ENCODE assay signal across 11 mouse cellular contexts in the genomic region with DNA sequence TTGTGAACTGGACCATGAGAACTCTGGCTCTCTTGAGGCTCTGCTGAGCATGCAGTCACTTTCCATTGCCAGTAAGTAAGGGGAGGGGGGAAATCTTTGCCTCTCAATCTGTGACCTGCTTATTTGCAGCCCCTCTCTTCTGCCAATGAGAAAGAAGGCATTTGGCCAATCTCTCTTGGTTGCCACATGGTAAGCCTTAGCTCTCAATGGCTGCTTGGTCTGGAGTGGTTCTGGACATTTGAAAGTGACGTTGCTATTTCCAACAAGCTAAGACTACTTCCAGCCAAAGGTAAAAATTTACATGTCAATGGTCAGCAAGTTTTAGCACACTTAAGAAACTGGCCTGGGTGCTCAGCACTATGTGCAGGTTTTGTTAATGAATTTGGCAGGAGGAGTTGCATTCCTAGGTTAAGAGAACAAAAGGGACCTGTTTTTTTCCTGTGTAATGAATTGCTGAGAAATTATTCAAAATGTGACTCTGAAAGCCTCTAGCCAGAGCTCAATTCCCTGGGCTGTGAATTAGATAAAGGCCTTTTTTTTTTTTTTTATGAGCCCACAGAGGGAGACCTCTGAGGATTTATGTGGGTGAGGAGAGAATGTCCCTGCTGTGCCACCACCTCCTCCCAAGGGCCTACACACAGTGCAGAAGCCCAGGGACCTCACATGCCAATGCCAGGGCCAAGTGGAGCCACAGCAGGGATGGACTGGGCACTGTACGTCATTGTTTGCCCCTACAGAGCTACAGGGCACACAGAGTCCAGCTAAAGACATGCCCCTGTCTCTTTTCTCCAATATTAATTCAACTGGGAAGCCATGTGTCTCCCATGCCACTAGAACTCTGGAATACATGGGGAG.
A peak's percentile ranks its signal among the peaks of the same experiment; 100 is the strongest.
DNase-seq lines count a peak whose midpoint lies in the region; ATAC-seq lines count a peak whose summit lies in the region.
"Had no signal": no experiment of that assay in that cellular context is flagged by ENCODE, and none has a peak within 500 bp of the region (broad histone marks: within the 10 kb centered on the region; RNA-seq: fewer than 3 reads in every experiment).

No protein-coding gene starts in this region.

- no peaks in the 10 kb centered on the region; the same call in 1 of the 2 replicates for H3K9me3 ChIP-seq in kidney, embryonic 15.5 days (replicated peaks)
- no peaks in the 10 kb centered on the region for H3K9me3 ChIP-seq in hindbrain, embryonic 16.5 days (ENCODE audit: control insufficient read depth, low read length)
- H3K9me3 ChIP-seq: limb, embryonic 12.5 days had no signal

- peak; percentile 18 for DNase-seq in cerebellum, adult 11-12 months
- DNase-seq in cerebellum, postnatal 36 days, result no peak
- peak; percentile 25 for DNase-seq in kidney, adult 18-20 months
- peak; percentile 67 for DNase-seq in ES-CJ7 (ENCODE audit: low read depth, low spot score)
- DNase-seq in embryo, embryonic 10 days (ENCODE audit: low spot score), result no peak

- no peak overlapping the region for H3K9ac ChIP-seq in kidney, embryonic 15.5 days
- H3K9ac ChIP-seq in hindbrain, embryonic 16.5 days (ENCODE audit: low read depth, low read length), result no peak overlapping the region
- H3K9ac ChIP-seq: limb, embryonic 12.5 days had no signal

- no peak overlapping the region for H3K4me3 ChIP-seq in kidney, embryonic 15.5 days (replicated peaks)
- no peak overlapping the region for H3K4me3 ChIP-seq in hindbrain, embryonic 16.5 days (ENCODE audit: low read length)
- H3K4me3 ChIP-seq: limb, embryonic 12.5 days; myocyte had no signal

- no peaks in the 10 kb centered on the region for H3K27me3 ChIP-seq in kidney, embryonic 15.5 days
- H3K27me3 ChIP-seq in hindbrain, embryonic 16.5 days (replicated peaks; ENCODE audit: control insufficient read depth, insufficient read depth, low read length), result no peaks in the 10 kb centered on the region
- H3K27me3 ChIP-seq: limb, embryonic 12.5 days had no signal

- no peak for ATAC-seq in kidney, embryonic 15.5 days (replicated peaks; ENCODE audit: low FRiP score)
- peak; percentile 90 for ATAC-seq in hindbrain, embryonic 16.5 days
- no peak for ATAC-seq in erythroblast, adult 5-6 weeks (replicated peaks; ENCODE audit: low FRiP score, poor library complexity, severe bottlenecking)
- ATAC-seq: inflammation-experienced regulatory T-cells, adult 6 months had no signal

- H3K36me3 ChIP-seq in kidney, embryonic 15.5 days, result no peaks in the 10 kb centered on the region
- H3K36me3 ChIP-seq in hindbrain, embryonic 16.5 days (ENCODE audit: control insufficient read depth, insufficient read depth, low read length), result no peaks in the 10 kb centered on the region
- H3K36me3 ChIP-seq: limb, embryonic 12.5 days had no signal

- 72% methylated on average over 2 of the region's 2 CpGs for WGBS in kidney, embryonic 15.5 days
- 48% methylated on average over 2 of the region's 2 CpGs for WGBS in hindbrain, embryonic 16.5 days

- H3K4me2 ChIP-seq in kidney, embryonic 15.5 days, result no peak overlapping the region
- no peak overlapping the region for H3K4me2 ChIP-seq in hindbrain, embryonic 16.5 days (ENCODE audit: low read length)
- H3K4me2 ChIP-seq: limb, embryonic 12.5 days had no signal

- H3K4me1 ChIP-seq in kidney, embryonic 15.5 days, result no peaks in the 10 kb centered on the region
- no peaks in the 10 kb centered on the region for H3K4me1 ChIP-seq in hindbrain, embryonic 16.5 days (ENCODE audit: control insufficient read depth, insufficient read depth, low read depth, low read length)
- H3K4me1 ChIP-seq: limb, embryonic 12.5 days had no signal

- no peak overlapping the region for H3K27ac ChIP-seq in kidney, embryonic 15.5 days
- H3K27ac ChIP-seq in hindbrain, embryonic 16.5 days (ENCODE audit: low read depth, low read length), result peak overlapping the region; percentile 13; the same call in 1 of the 2 replicates
- H3K27ac ChIP-seq: limb, embryonic 12.5 days had no signal

Comparison
In these comparisons a context has a peak if more than half of its experiments do, and no peak if none do; other contexts are left out.
1. DNase-seq: peak in cerebellum, adult 11-12 months (single experiment), kidney, adult 18-20 months (single experiment) and ES-CJ7 (single experiment); none in cerebellum, postnatal 36 days (0 of 2) and embryo, embryonic 10 days (single experiment).